Mouse (Mus musculus) thymus, postnatal 0 days (tissue): Measurements from ENCODE around the gene Rec8. TPM values are rescaled to one million over a fixed set of nuclear protein-coding genes. Genes with fewer than 3 reads are reported as not detected.
A peak's percentile ranks its signal among the peaks of the same experiment; 100 is the strongest.

Experiments
- DNase-seq: peaks from one replicate; pipeline ENCODE4 v3.0.0-alpha.2; 2015; ENCODE audit warnings: low spot score
- polyA plus RNA-seq: library from polyadenylated mRNA; unstranded; fragments of >200 nt; fragmentation: Nextera tagmentation; extraction: Ambion mirVana; gene quantifications from 2 replicates; pipeline ENCODE4 v1.2.1, GENCODE M21; 2015

The Rec8 gene
- polyA plus RNA-seq: 0.57 and 0.98 TPM in 2 replicates

- DNase-seq: peak; percentile 64
Measured at GRCm38 (mm10) chr14:55617822-55618221, at the start of gene Rec8. Gene Rec8 (plus strand): TSS chr14:55618037.

- DNase-seq: no peak
Measured at GRCm38 (mm10) chr14:55570588-55570987, 47.2 kb upstream of the Rec8 start.

- DNase-seq: no peak
Measured at GRCm38 (mm10) chr14:55571760-55572159, 46.1 kb upstream of the Rec8 start.

- no peak for DNase-seq
Measured at GRCm38 (mm10) chr14:55575302-55575701, 42.5 kb upstream of the Rec8 start, which contains the start of gene Fitm1. Gene Fitm1 (plus strand): TSS chr14:55575617.

- no peak for DNase-seq
Measured at GRCm38 (mm10) chr14:55575711-55576110, 42.1 kb upstream of the Rec8 start.

- no peak for DNase-seq
Measured at GRCm38 (mm10) chr14:55576376-55576775, 41.5 kb upstream of the Rec8 start.

GRCm38 (mm10) chr14:55577871-55578667 is 39.8 kb upstream of the Rec8 start, which contains the start of gene Psme1:
Gene Psme1 (plus strand): TSS chr14:55578123.
- peak; percentile 89 for DNase-seq

GRCm38 (mm10) chr14:55578668-55579269 is 39.1 kb upstream of the Rec8 start:
- peak; percentile 19 for DNase-seq

GRCm38 (mm10) chr14:55579511-55580496 is 38.0 kb upstream of the Rec8 start:
- DNase-seq: no peak

- no peak for DNase-seq
Measured at GRCm38 (mm10) chr14:55580731-55581130, 37.1 kb upstream of the Rec8 start.

GRCm38 (mm10) chr14:55581981-55582681 is 35.7 kb upstream of the Rec8 start:
- DNase-seq: no peak

- no peak for DNase-seq
Measured at GRCm38 (mm10) chr14:55584303-55584701, 33.5 kb upstream of the Rec8 start.

- DNase-seq: peak; percentile 15
Measured at GRCm38 (mm10) chr14:55584702-55585565, 32.9 kb upstream of the Rec8 start, which contains the start of gene Emc9. Gene Emc9 (minus strand): TSS chr14:55585302.

- peak; percentile 22 for DNase-seq
Measured at GRCm38 (mm10) chr14:55585566-55585960, 32.3 kb upstream of the Rec8 start.

GRCm38 (mm10) chr14:55586149-55586548 is 31.7 kb upstream of the Rec8 start:
- DNase-seq: no peak

- DNase-seq: no peak
Measured at GRCm38 (mm10) chr14:55589271-55589670, 28.6 kb upstream of the Rec8 start.

GRCm38 (mm10) chr14:55589771-55590448 is 27.9 kb upstream of the Rec8 start:
- no peak for DNase-seq

- DNase-seq: peak; percentile 73
Measured at GRCm38 (mm10) chr14:55590748-55591330, 27.0 kb upstream of the Rec8 start, which contains the start of gene Psme2. Gene Psme2 (minus strand): TSS chr14:55591113.
